Mouse (Mus musculus) ovary, postnatal 10 days (tissue): ENCODE measurements around the gene Hoxc6.

ENCODE experiments used
- DNase-seq: peaks from one replicate; pipeline ENCODE4 v3.0.0; 2022; ENCODE audit warnings: low spot score

Gene Hoxc6

DNA sequence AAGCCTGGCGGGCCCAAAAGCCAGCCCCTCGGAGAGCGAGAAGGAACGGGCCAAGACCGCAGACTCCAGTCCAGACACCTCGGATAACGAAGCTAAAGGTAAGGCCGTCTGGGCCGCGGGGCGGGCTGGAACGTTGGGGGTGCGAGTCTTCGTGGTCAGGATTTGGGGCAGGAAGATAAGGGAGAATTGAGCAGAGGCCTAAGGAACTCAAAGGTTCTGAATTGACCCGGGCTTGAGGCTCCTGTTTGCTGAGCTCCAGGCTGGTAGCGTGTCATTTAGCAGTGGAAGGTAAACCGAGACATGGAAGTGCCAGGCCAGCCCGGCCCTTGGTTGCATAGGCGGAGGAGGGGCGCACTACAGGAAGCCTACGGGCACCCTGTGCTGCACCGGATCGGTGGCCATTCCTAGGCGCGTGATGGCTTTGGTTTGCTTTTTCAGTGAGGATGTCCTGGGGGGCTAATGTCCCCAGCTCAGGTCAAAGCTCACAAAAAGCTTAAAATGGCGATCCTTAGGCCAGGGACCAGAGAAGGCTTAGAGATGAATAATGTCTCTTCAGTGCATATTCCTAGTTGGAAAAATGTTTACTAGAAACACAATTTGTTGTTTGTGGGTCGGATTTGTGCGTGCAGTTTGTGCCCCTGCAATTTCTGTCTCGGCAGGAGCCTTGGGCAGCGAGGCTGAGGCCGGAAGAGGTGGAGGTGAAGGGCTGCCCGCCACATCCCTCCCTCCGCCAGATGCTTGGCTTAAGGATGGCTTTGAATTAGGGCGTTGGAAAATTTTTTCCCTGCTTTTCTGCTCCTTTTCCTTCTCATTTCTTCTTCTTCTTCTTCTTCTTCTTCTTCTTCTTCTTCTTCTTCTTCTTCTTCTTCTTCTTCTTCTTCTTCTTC lies 30.3 kb upstream of the Hoxc6 start:
- no peak for DNase-seq

DNA sequence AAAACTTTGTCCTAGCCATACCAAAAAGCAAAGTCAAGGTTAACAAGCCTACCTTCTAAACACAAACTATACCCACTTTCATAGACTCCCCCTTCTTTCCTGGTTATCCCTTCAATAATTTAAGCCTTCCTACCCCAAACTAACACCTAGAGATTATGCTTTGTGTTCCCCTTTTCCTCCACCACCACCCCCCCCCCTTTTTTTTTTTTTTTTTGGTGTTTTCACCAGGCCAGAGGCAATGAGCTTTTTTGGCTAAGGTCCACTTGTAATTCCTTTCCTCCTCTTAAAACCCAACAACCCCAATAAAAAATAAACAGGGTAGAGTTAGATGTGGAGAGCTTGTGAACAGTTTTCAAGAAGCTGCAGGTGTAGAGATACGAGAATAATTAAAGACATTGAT lies 28.8 kb upstream of the Hoxc6 start:
- no peak for DNase-seq

DNA sequence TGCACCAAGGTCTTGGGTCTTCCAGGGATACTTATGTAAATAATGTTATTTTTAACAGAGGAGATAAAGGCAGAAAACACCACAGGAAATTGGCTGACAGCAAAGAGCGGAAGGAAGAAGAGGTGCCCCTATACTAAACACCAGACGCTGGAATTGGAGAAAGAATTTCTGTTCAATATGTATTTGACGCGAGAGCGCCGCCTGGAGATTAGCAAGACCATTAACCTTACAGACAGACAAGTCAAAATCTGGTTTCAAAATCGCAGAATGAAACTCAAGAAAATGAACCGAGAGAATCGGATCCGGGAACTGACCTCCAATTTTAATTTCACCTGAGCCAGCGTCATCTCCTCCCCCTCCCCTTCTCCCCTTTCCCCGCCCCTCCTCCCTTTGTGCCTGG lies 27.3 kb upstream of the Hoxc6 start:
- DNase-seq: no peak

DNA sequence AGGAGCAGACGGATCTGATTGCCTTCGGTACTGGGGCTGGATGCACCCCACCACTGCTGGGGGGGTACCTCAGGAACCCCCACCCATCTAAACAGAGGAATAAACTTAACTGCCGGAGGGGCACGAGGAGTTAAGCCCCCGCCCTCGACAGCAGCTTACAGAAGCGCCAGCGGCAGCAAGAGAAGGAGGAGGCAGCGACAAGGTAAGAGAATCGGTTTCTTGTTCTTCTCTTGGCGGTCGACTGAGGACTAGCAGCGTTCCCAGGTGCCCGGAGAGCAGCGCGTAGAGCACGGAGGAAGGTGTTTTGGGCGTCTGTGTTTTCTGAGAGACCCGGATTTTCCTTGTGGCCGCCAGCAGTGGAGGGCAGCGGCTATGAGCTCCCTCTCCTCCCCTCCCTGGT lies 25.8 kb upstream of the Hoxc6 start:
- no peak for DNase-seq

DNA sequence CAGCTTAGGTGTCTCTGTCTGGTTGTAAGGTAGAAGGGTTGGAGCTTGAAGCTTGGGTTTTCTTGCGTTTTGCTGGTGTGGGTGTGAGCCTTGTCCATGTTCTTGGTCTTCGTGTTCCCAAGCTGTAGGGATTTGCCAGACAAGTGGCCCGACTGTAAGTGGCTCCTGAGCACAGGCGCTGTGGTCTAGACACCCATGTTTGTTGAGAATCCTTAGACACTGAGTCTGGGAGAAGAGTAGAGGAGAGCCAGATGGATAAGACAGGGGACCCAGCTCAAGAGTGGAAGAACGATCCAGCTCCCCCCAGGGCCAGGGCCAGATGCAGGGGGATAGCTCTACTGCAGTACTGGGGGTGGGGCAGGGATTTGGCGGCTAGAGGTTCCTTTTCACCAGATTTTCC lies 25.3 kb upstream of the Hoxc6 start:
- DNase-seq: no peak

DNA sequence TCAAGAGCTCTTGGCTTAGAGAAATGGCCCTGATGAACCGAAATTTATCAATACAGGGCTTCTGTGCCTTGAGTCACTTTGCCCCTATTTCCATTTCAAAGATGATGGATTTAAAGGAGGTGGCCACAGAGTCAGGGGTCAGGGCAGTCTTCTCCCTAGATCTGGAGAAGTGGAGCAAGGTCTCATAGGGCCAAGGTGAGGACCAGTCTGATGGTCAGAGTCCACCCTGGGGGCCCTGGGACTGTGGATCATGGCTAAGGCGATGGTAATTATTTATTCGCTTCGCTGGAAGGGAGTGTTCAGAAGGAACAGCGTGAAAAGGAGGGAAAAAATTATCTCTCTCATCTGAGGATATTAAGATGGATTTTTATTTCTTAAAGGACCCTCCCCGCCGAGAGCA lies 23.0 kb upstream of the Hoxc6 start:
- no peak for DNase-seq

DNA sequence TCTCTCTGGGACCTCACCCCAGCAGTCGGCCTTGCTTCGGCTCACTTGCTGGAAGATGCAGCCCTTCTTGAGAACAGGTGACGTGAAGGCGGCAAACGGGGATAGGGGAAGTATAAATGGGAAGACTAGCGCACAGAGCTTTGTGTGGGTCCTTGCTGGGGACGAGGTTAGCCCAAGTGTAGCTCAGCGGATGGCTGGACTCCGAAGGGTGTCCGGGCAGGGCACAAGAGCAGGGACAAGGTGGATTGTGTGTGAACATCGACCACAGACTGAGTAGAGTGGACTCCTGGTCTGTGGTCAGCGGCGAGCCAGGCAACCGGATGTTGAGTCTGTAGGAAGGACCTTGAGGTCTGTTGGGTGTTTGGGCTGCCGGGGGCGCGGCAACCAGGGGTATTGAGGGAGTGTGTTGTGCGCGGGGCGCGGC lies 22.4 kb upstream of the Hoxc6 start:
- no peak for DNase-seq

DNA sequence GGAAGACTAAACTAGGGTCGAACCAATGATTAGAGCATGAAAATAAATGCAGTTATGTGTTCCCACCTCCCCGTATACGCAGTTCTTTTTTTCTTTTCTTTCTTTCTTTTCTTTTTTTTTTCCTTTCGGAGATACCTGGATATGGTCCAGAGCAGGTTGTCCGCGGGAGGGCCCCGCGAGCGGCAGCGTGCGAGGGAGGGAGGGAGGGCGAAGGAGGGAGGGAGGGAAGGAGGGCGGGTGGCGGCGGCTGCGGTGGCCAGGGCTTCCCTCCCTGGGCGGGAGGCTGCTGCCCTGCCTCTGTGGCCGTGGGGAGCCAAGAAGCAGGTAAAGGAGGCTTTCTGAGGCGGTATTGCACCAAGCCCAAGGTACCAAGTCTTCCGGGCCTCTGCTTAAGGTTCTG lies 21.9 kb upstream of the Hoxc6 start, which contains the start of gene Hoxc9:
Hoxc9 (plus strand) TSS at position 269 of the 400 bp plus-strand sequence.
- no peak for DNase-seq

DNA sequence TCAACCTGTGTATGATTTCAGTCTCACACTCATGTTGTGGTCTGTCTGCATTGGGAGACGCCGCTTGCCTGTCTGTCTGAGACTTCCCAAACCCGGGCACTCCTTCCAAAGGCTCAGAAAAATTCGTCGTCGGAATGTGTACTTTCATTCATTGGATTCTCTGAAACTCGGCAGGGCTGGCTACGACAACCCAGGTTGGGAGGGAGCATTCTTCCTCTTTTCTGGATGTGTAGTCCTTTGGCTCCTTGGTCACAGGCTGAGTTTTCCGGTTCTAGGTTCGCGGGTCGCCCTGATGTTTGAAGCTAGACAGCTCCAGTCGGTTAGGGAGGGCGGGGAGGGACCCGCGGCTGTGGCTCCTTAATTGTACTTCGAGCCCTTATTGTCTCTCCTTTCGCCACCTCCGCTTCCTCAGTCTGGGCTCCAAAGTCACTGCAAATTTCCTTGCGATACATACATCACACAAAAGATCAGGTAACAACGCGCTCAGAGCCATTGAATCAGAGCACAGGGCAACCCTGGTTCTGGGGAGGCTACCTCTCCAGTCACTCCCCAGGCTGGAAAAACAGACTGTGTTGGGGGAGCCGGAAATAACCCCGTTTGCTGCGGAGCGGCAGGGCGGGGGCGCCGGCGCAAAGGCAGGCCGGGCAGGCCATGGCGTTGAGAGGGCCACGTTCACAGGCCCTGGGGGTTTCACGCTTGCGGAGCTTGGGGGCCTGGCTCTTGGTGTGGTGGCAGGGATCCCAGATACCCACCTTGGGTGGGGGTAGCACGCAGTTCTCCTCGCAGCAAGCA lies 21.2 kb upstream of the Hoxc6 start:
- DNase-seq: no peak

DNA sequence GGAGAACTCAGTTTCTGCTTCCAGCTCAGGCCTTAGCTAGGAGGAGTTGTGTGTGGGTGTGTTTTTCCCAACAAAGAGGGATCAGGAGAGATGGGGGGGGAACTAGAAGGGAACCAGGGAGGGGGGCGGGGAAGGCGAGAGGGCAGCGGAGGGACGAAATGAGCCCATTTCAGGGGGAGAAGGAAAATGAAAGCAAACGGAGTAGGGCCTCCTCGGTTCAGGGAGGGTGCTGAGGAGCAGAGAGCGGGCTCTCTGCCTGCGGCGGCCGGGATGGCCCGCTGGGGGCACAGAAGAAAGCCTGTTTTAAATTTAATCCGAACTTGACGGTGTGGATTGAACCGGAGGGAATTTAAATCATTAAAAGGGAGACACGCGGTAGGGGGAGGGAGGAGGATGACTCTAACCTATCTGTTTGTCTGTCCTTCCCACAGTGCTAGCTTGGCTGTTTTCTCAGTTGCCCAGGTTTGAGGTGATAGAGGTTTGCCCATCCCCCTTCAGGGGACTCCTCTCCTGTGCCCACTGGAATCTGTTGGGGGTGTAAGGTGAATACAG lies 20.6 kb upstream of the Hoxc6 start:
- no peak for DNase-seq

DNA sequence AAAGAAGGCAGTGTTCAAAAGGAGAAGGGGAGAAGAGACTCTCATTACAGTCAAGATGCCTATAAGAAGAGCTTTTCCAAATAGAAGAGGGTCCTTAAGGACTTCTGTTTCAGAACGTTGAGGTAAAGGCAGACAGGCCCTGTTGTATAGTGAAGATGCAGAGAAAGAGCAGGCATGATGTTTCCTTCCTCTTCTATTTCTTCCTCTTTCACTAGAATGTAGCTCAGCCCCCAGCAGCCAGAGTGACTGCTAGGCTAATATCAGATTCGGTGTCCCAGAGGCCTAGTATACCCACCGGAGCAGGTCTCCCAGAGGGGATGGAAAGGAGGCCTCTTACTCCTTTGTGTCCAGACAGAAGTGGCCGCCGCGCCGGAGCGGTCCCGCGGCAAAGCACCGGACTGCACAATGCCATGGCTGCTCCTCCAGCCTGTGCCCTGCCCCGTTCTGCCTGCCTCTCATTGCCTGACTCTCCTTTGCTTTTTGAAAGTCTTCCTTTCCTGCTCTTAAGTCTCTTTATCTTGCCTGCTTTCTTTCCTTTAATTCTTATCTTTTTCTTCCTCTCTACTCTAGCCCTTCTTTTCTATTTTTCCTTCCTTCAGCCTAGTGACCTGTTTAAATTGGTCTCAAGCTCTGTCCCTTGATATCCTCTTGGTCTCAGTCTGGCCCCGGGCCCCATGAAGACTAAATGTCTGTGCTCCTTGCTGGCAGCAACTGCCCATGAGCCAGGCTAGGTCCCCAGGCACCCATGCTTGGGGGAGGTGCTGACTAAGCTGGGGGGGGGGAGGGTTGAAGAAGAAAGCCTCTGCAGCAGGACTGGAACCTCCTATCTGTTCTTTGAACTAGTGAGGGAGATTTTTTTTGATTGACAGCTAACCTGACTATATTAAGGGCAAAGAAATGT lies 19.2 kb upstream of the Hoxc6 start:
- no peak for DNase-seq

DNA sequence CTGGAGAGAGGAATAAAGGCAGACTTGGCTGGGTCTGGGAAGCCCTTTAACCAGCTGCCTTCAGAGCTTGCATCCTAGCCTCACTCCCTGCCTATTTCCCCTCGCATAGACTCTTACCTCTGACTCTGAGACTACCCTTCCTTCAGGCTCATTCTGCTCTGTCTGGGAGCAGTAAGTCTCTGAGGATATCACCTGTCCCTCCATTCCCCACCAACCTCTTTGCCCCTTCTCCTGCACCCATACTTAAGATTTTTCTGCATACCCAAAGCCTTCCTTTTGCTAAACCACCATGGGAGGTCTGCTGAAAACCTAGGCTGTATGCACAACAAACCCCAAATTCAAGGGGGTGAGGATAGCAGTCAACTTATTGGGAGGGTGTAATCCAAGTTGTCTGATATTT lies 18.1 kb upstream of the Hoxc6 start:
- no peak for DNase-seq

DNA sequence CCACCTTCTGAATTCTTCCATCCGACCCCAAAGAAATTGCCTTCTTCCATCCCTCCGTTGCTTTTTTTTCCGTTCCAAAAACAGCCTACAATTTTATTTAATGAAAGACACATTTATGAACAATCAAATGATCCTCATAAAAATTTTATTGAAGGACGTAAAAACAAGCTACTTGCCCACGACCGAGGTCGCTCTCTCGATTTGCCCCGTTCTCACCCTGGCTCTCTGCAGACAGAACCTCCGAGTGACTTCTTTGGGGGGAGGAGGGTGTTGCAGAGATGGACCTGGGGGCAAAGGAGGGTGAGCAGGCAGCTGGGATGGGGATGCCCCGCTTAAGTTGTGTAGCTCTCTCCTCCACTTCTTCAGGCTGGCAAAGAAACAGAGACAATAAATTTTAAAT lies 17.7 kb upstream of the Hoxc6 start:
- no peak for DNase-seq

DNA sequence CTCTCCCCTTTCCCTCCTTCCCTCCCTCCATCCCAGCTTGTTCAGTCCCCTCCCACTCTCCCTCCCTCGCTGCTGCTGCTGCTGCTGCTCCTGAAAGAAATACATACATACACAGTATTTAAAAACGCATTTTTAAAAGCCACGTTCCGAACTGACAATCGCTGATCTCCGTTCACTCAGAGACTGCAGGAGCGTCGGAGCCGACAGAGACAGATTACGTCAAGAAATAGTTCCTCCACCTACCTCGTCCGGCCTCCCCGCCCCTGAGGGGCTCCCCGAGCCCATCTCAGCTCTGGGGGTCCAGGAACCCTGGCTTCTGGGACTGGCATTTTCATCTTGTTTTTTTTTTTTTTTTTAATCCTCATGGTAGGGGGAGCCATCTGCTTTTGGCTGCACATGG lies 17.1 kb upstream of the Hoxc6 start:
- no peak for DNase-seq

DNA sequence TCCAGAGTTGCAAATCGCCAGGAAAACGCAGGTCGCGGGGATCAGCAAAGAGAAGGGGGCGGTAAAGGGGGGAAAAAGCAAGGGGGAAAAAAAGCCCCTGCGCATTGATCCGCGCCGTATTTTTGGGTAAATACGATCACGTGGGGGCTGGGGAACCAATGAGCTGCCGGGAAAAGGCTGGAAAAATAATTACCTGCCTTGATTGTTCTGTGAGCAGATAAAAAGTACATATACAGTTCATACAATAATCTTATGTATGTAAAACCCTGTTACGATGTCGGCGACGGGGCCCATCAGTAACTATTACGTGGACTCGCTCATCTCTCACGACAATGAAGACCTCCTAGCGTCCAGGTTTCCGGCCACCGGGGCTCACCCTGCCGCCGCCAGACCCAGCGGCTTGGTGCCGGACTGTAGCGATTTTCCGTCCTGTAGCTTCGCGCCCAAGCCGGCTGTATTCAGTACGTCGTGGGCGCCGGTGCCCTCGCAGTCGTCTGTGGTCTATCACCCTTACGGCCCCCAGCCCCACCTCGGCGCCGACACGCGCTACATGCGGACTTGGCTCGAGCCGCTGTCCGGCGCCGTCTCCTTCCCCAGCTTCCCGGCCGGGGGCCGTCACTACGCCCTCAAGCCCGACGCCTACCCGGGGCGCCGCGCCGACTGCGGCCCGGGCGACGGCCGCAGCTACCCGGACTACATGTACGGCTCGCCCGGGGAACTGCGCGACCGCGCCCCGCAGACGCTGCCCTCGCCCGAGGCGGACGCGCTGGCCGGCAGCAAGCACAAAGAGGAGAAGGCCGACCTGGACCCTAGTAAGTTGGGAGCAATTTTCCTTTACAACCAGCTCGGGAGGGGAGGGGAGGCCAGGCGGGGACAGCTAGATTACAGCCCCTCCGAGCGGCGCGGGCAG lies 16.4 kb upstream of the Hoxc6 start:
- no peak for DNase-seq

DNA sequence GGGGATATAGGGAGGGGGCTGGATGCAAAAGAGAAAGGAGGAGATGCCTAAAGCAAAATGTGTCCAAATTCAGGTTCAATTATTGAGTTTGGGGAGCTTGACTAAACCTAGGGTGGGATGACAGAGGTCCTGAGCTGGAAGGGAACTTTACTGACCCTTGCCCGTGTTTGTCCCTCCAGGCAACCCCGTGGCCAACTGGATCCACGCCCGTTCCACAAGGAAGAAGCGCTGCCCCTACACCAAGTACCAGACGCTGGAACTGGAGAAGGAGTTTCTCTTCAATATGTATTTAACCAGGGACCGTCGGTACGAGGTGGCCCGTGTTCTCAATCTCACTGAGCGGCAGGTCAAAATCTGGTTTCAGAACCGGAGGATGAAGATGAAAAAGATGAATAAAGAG lies 14.3 kb upstream of the Hoxc6 start:
- DNase-seq: no peak

DNA sequence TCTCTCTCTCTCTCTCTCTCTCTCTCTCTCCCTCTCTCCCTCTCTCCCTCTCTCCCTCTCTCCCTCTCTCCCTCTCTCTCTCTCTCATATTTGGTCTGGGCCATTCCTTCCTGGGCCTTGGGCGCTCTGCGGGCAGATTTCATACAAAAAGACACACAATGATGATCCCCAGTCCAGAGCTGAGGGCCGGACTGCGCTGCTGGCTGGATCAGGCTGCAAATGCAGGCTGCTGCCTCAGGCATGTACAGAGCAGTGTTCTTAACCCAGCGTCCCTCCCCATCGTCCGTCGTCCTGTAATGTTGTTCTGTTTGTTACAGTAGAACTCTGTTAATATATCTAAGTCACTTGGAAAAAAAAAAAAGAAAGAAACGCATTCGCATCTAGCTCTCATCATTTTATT lies 13.5 kb upstream of the Hoxc6 start:
- DNase-seq: no peak

DNA sequence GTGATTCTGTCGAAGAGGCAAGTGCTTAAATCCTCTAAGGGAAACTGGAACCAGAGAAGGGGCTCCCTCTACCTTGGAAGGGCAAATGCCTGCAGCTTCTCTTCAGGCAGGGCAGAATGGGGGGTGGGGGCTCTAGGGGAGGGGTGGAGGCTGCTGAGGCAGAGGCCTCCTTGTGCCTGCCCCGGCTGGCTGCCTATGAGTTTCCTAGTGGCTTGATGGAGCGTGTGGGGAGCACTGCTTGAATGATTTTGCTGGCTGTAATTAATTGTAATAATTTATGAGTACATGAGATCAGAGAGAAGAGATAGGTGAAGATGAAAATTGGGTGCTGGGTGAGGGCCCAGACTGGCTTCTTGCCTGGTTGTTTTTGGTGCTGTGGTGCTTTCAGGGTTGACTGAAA lies 13.1 kb upstream of the Hoxc6 start:
- no peak for DNase-seq

DNA sequence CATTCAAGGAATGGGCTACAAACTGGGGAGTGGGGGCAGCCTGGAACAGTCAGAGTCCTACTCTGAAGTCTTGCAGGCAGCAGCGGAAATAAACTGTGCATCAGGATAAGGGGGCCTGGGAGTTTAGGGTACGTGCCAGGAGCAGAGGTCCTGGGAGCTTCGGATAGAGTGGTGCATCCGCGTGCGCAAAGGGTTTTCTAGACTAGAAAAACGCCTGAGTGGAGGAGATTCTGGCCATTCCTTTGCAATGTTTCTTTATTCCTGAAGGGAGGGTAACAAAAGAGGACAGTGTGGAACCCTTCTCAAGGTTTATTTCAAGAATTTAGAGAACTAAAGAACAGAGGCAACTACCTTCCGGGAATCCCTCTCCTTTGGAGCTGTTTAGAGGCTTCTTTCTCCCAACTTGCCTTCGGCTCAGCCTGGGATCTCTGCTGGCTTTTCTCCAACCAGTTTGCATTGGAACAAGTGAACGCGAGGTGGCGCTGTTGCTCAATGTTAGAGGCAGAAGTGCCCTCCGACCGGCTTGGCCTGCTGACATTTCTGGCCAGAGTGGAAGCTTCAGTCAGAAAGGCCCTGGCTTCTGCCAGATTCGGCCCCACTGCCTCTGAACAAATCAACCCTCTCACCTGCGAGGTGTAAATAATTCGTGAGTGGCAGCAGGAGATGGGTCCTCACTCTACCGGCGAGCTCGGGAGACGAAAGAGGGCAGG lies 10.8 kb upstream of the Hoxc6 start:
- peak; percentile 97 for DNase-seq

DNA sequence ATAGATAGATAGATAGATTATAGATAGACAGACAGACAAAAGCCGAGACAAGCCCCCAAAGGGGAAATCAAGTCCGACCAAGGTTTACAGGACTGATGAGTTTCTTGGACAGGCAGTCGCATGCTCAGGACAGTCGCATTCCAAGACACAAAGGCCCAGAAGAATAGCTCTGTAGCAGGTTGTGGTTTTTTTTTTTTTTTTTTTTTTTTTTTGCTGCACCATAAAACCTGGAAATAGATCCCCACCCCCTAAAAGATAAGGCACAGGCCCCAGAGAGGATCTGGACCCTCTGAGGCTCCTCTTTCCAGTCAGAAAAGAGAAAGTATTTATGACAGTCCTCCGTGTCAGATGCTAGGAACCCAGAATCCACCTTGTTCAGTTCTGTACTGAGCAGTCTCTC lies 10.0 kb upstream of the Hoxc6 start:
- DNase-seq: no peak
